Mouse (Mus musculus) heart, embryonic 12.5 days (tissue): ENCODE measurements at regions not wholly inside any gene's neighbourhood (a gene's known extent, or its start where the extent isn't known, plus 50 kb on each side); places are given as distances from the start of the nearest gene placed in this dataset.
A peak's percentile ranks its signal among the peaks of the same experiment; 100 is the strongest.

Source experiments
- ATAC-seq: fragments of 200-750 bp; cut with Nextera tagmentation; 2 replicates; pipeline ENCODE4 v1.8.0; 2017; ENCODE audit warnings: moderate TSS enrichment, moderate library complexity; ENCODE audit not compliant: insufficient number of reproducible peaks, low FRiP score
- H3K27ac ChIP-seq: fragments of 300-500 bp; sonication (generic); 2 replicates; pipeline ENCODE4 v1.5.1; 2016; ENCODE audit warnings: mild to moderate bottlenecking, moderate library complexity; ENCODE audit not compliant: poor library complexity, severe bottlenecking
- H3K27me3 ChIP-seq: fragments of 300-500 bp; sonication (generic); replicated peaks from 2 replicates; pipeline ENCODE4 v1.6.1; 2016; ENCODE audit warnings: mild to moderate bottlenecking, moderate library complexity
- H3K36me3 ChIP-seq: fragments of 300-500 bp; sonication (generic); 2 replicates; pipeline ENCODE4 v1.6.1; 2016; ENCODE audit warnings: mild to moderate bottlenecking, moderate library complexity
- H3K4me1 ChIP-seq: fragments of 300-500 bp; sonication (generic); replicated peaks from 2 replicates; pipeline ENCODE4 v1.6.1; 2016; ENCODE audit warnings: mild to moderate bottlenecking
- H3K4me2 ChIP-seq: fragments of 300-500 bp; sonication (generic); 2 replicates; pipeline ENCODE4 v1.6.1; 2016; ENCODE audit warnings: mild to moderate bottlenecking, moderate library complexity
- H3K4me3 ChIP-seq: fragments of 300-500 bp; sonication (generic); 2 replicates; pipeline ENCODE4 v1.5.1; 2016; ENCODE audit warnings: mild to moderate bottlenecking
- H3K9ac ChIP-seq: fragments of 300-500 bp; sonication (generic); 2 replicates; pipeline ENCODE4 v1.6.1; 2016; ENCODE audit warnings: mild to moderate bottlenecking, moderate library complexity
- H3K9me3 ChIP-seq: fragments of 300-500 bp; sonication (generic); replicated peaks from 2 replicates; pipeline ENCODE4 v1.6.1; 2016; ENCODE audit warnings: mild to moderate bottlenecking, moderate library complexity
- WGBS: fragments of 180-500 bp; shearing (Covaris S2); methylation state at CpG from one replicate; pipeline ENCODE4 v1.1.7; 2016; 5-methylcytosine and 5-hydroxymethylcytosine counted together

GRCm38 (mm10) chr13:107645865-107646645, 398.2 kb upstream of the Smim15 start:
- Histone ChIP-seq H3K36me3 (no peaks in the 10 kb centered on the region), H3K9ac (peak overlapping the region; percentile 29; the same call in 1 of the 2 replicates), H3K4me3 (peak overlapping the region; percentile 38), H3K9me3 (no peaks in the 10 kb centered on the region), H3K27ac (no peak overlapping the region), H3K27me3 (peaks cover 25% of the 10 kb centered on the region), H3K4me2 (peak overlapping the region; percentile 76), H3K4me1 (peaks cover 14% of the 10 kb centered on the region)
- no peak; the same call in 1 of the 2 replicates for ATAC-seq
- 5% methylated on average over 27 of the region's 27 CpGs for WGBS

GRCm38 (mm10) chr13:107645121-107645864, 399.0 kb upstream of the Smim15 start:
- Histone ChIP-seq H3K9me3 (no peaks in the 10 kb centered on the region), H3K27ac (no peak overlapping the region), H3K9ac (peak overlapping the region; percentile 57), H3K27me3 (peaks cover 25% of the 10 kb centered on the region), H3K4me2 (peak overlapping the region; percentile 76), H3K4me1 (peaks cover 14% of the 10 kb centered on the region), H3K4me3 (peak overlapping the region; percentile 38), H3K36me3 (no peaks in the 10 kb centered on the region)
- WGBS = 3% methylated on average over 36 of the region's 36 CpGs
- ATAC-seq = no peak

- H3K36me3 ChIP-seq = no peaks in the 10 kb centered on the region
- no peak overlapping the region for H3K27ac ChIP-seq
- H3K9ac ChIP-seq = no peak overlapping the region; the same call in 1 of the 2 replicates
- H3K4me3 ChIP-seq = peak overlapping the region; percentile 38
- WGBS = 33% methylated on average over 12 of the region's 12 CpGs
- H3K9me3 ChIP-seq = no peaks in the 10 kb centered on the region
- peaks cover 25% of the 10 kb centered on the region for H3K27me3 ChIP-seq
- H3K4me2 ChIP-seq = peak overlapping the region; percentile 76
- no peak for ATAC-seq
- H3K4me1 ChIP-seq = peaks cover 14% of the 10 kb centered on the region
Measured at GRCm38 (mm10) chr13:107644705-107645104, 399.5 kb upstream of the Smim15 start.

- Histone ChIP-seq H3K4me2 (no peak overlapping the region), H3K9me3 (no peaks in the 10 kb centered on the region), H3K4me1 (peaks cover 14% of the 10 kb centered on the region), H3K9ac (no peak overlapping the region), H3K36me3 (no peaks in the 10 kb centered on the region), H3K4me3 (no peak overlapping the region), H3K27me3 (peaks cover 17% of the 10 kb centered on the region), H3K27ac (no peak overlapping the region)
- ATAC-seq = no peak
- 62% methylated on average over 14 of the region's 14 CpGs for WGBS
Measured at GRCm38 (mm10) chr13:107641926-107642657, 402.2 kb upstream of the Smim15 start.

GRCm38 (mm10) chr13:107639620-107640019, 404.6 kb upstream of the Smim15 start:
- H3K4me1 ChIP-seq = no peaks in the 10 kb centered on the region
- no peak for ATAC-seq
- 89% methylated on average over 4 of the region's 4 CpGs for WGBS

GRCm38 (mm10) chr13:107637269-107637668, 407.0 kb upstream of the Smim15 start:
- Histone ChIP-seq H3K27me3 (0 out of 2 replicates have a peak, but pooled peaks cover 2% of the 10 kb centered on the region), H3K4me3 (no peak overlapping the region), H3K9me3 (peaks cover 4% of the 10 kb centered on the region; the same call in 1 of the 2 replicates), H3K36me3 (no peaks in the 10 kb centered on the region), H3K27ac (no peak overlapping the region), H3K9ac (no peak overlapping the region), H3K4me2 (no peak overlapping the region), H3K4me1 (no peaks in the 10 kb centered on the region)
- 85% methylated on average over 5 of the region's 5 CpGs for WGBS
- ATAC-seq = no peak

More at GRCm38 (mm10) chr13:107639620-107640019, 404.6 kb upstream of the Smim15 start:
- H3K4me2 ChIP-seq = no peak overlapping the region
- no peak overlapping the region for H3K4me3 ChIP-seq
- no peak overlapping the region for H3K27ac ChIP-seq
- no peaks in the 10 kb centered on the region for H3K9me3 ChIP-seq
- no peaks in the 10 kb centered on the region for H3K36me3 ChIP-seq
- H3K27me3 ChIP-seq = peaks cover 6% of the 10 kb centered on the region; the same call in 1 of the 2 replicates
- no peak overlapping the region for H3K9ac ChIP-seq

GRCm38 (mm10) chr13:107635114-107635513, 409.1 kb upstream of the Smim15 start:
- peaks cover 2% of the 10 kb centered on the region; the same call in 1 of the 2 replicates for H3K27me3 ChIP-seq

GRCm38 (mm10) chr13:107627073-107627472, 417.2 kb upstream of the Smim15 start:
- no peak overlapping the region for H3K4me3 ChIP-seq
- peaks cover 22% of the 10 kb centered on the region for H3K27me3 ChIP-seq
- H3K4me2 ChIP-seq = no peak overlapping the region
- H3K36me3 ChIP-seq = no peaks in the 10 kb centered on the region
- 78% methylated on average over 2 of the region's 2 CpGs for WGBS
- 0 out of 2 replicates have a peak, but pooled peaks cover under 1% of the 10 kb centered on the region for H3K4me1 ChIP-seq
- no peak overlapping the region for H3K9ac ChIP-seq
- H3K9me3 ChIP-seq = no peaks in the 10 kb centered on the region
- no peak overlapping the region for H3K27ac ChIP-seq
- ATAC-seq = no peak

More at GRCm38 (mm10) chr13:107635114-107635513, 409.1 kb upstream of the Smim15 start:
- H3K4me1 ChIP-seq = no peaks in the 10 kb centered on the region
- no peaks in the 10 kb centered on the region for H3K36me3 ChIP-seq
- no peak overlapping the region for H3K9ac ChIP-seq
- ATAC-seq = no peak
- WGBS = 66% methylated on average over 5 of the region's 5 CpGs
- H3K4me2 ChIP-seq = no peak overlapping the region
- no peak overlapping the region for H3K27ac ChIP-seq
- peaks cover 4% of the 10 kb centered on the region; the same call in 1 of the 2 replicates for H3K9me3 ChIP-seq
- H3K4me3 ChIP-seq = no peak overlapping the region

- Histone ChIP-seq H3K27me3 (peaks cover 25% of the 10 kb centered on the region), H3K27ac (no peak overlapping the region), H3K4me2 (no peak overlapping the region), H3K4me1 (0 out of 2 replicates have a peak, but pooled peaks cover 3% of the 10 kb centered on the region), H3K9me3 (no peaks in the 10 kb centered on the region), H3K9ac (no peak overlapping the region), H3K36me3 (no peaks in the 10 kb centered on the region), H3K4me3 (no peak overlapping the region)
- 61% methylated on average over 8 of the region's 8 CpGs for WGBS
- ATAC-seq = no peak
Measured at GRCm38 (mm10) chr13:107626670-107627069, 417.6 kb upstream of the Smim15 start.

- peaks cover 25% of the 10 kb centered on the region for H3K4me1 ChIP-seq
- no peaks in the 10 kb centered on the region for H3K36me3 ChIP-seq
- no peak for ATAC-seq
- no peaks in the 10 kb centered on the region for H3K9me3 ChIP-seq
- WGBS = 65% methylated on average over 2 of the region's 2 CpGs
- H3K4me2 ChIP-seq = no peak overlapping the region
- no peak overlapping the region for H3K27ac ChIP-seq
- H3K9ac ChIP-seq = no peak overlapping the region
- H3K4me3 ChIP-seq = no peak overlapping the region
- H3K27me3 ChIP-seq = peaks cover 19% of the 10 kb centered on the region
Measured at GRCm38 (mm10) chr13:107621337-107621736, 422.9 kb upstream of the Smim15 start.
